Mouse (Mus musculus): ENCODE data around the gene Lmo2.

Lmo2 gene

DNA sequence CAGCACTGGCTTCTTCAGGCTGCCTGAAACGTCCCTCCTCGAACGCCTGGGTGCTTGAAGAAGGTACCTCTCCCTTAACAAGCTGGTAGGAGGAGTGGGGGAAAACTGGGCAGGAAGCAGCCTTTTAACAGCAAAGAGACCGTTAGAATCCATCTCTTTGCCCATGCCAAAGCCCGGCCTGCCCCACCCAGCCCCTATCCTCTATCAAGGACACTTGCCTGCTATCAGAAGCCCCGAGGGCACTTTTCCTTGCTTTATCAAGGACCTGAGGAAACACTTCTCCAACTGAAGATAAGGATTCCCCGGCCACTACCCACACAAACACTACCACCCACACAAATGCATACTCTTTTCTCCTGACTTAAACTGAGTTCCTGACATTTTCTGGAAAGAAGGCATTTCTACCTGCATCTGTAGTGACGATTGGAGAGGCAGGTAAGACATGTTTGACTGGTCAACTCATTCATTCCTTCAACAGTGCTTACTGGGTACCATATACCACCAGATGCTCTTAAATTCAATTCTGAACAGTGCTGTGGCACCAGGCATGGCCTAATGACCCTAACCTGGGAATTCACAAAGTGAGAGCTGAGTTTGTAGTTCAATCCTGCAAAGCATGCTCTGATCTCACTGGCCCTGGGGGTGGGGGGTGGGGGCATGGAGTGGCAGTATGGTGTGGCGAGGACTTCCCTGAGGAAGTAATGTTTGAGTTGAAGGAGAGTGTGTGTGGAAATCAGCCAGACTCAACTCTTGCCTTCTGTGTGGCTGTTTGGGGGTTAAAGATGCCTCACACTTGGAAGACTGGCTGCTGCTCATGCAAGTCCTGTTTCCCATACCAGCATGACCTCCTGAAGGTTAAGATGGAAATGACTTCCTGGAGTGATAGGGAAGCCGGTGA lies at the start of gene Lmo2:
Gene Lmo2 (plus strand): TSS at position 338 of the 898 bp plus-strand sequence.
- DNase-seq, result no peak

- no peak for DNase-seq
These were observed 47.2 kb upstream of the Lmo2 start for GRCm38 (mm10) chr2:103910601-103911000.

DNA sequence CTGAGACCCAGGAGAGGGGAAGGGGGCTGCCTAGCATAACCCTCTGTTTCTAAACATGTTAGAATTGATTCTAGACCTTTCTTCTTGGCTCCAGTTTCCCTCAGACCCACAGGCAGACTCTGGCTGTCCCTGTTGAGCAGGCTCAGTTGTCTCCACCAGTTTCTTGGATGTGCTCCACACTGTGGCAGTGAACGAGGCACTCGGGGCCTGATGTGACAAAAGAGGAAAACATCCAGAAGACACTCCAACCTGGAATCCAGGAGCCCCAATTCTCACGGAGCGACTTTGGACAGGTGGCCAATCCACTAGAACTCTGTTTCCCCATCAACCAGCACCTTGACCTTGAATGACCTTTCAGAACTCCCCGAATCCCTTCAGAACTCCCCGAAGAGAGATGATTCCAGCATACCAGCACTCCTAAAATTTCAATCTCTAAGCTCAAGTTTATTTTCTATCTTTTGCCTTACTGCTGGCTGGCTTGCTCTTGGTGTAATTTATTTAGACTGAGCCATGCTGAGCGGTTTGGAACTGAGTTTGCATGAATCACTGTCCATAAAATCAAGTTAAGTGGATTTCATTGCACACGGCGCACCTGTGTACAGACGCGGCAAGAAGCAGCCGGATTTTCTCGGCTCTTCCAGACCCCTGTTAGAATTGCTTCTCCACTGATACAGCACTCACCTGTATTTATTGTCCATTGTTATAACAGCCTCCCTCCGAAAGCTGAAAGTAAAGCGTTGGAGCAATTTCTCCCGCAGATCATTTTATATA lies 45.1 kb upstream of the Lmo2 start:
- no peak for DNase-seq

DNA sequence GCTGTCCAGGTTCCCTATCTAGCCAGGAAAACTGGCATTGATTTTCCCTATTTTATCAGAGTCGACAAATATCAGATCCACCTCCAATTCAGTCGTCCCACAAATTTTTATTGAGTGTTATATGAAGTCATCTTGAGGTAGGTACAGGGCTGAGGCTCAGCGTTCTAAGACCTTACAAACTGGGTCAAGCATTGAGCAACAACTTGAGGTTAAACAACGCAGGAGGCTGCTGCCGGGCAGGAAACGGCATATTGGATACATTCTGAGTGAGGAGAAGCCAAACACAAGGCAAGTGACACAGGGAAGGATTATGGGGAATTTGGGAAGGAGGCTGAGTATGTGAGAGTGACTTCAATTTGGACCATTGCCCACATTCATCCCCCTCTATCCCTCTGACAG lies 44.5 kb upstream of the Lmo2 start:
- DNase-seq, result no peak

GRCm38 (mm10) chr2:103916069-103916468 lies 41.7 kb upstream of the Lmo2 start:
- DNase-seq, result no peak

- DNase-seq, result no peak
These were observed 40.4 kb upstream of the Lmo2 start for GRCm38 (mm10) chr2:103917375-103917774.

- DNase-seq, result no peak
These were observed 39.4 kb upstream of the Lmo2 start for GRCm38 (mm10) chr2:103918375-103918774.

GRCm38 (mm10) chr2:103919488-103919887 lies 38.3 kb upstream of the Lmo2 start:
- no peak for DNase-seq

- no peak for DNase-seq
These were observed 31.1 kb upstream of the Lmo2 start for GRCm38 (mm10) chr2:103926586-103927113.

GRCm38 (mm10) chr2:103927610-103928145 lies 30.1 kb upstream of the Lmo2 start:
- no peak for DNase-seq

GRCm38 (mm10) chr2:103930306-103931019 lies 27.3 kb upstream of the Lmo2 start:
- DNase-seq, result no peak

DNA sequence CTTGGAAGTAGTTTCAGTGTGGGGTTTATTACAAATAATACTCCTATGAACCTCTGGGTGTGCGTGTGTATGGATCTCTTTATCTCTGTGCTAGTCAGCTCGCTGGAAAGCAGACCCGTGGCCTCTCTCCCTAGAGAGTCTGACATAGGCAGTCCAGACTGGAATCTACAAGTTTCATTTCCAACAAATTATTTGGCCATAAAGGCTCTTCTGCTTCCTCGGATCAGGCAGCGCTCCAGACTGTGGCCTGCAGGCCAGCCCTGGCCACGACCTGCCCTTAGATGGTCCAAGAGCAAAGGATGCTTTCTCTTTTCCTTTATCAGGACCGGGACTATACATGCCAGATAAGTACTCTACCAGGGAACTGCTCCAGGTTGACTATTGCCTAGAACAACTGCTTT lies 26.3 kb upstream of the Lmo2 start:
- no peak for DNase-seq

DNA sequence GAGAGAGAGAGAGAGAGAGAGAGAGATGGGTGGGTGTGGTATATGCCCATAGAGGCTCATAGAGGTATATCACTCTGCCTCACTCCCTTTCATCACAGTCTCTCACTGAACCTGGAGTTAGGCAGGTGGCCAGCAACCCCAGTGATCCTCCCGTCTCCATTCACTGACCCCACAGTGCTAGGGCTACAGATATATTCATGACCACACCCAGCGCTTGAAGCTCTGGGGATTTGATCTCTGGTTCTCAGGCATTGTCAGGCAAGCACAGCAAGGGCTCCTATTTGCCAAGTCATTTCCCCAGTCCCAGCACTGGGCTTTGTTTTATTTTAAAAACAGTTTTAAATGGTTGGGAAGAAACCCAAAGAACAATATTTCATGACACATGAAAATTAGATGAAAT lies 25.8 kb upstream of the Lmo2 start:
- DNase-seq, result no peak

DNA sequence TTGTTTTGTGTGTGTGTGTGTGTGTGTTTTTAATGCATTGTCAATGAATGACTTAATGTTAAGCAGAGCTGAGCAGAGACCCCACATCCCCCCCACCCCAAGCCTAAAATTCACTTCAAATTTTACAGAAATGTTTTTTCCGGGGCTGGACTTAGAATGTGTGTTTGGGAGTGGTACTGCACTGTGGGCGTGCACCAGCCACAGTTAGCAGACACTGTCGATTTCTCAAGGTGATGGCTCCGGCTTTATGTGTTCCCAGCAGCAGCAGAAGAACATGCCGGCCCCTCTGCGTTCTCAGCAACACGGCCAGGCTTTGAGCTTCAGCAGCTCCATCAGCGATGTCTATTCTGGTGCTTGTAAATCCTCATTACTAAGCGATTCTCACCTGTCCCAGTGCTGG lies 25.3 kb upstream of the Lmo2 start:
- DNase-seq, result no peak

DNA sequence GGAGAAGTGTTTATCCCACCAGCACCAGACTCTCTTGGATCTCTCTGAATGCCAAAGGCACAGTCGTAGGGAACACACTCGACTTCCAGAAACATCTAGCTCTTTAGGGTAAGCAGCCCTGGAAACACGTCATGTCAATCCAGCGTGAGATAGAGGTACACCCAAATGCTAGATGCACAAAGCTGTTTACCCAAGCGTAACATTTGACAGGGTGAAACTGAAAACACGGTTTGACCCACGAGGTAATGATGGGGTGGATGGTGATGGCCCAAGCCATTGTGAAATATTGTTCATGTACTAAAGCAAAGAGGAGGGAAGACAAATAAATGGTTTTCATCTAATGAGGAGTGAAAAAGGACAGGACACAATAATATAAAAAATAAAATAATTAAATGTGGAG lies 23.5 kb upstream of the Lmo2 start:
- no peak for DNase-seq

DNA sequence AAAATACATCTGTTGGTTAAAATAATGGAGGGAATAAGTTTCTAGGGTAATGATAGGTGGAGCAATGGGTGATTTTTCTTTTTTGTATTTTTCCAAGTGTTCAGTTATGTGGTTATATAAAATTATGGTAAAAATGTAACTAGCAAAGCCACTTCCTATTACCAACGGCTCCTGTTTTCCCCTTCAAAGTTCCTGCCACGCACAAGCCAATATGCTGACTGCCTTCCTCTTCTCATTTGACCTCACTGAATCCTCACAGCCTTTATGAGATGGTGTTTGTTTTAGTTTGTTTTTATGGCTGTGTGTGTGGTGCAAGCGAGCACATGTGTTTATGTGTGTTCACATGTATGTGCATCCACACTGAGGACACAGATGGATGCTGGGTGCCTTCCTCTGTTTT lies 23.1 kb upstream of the Lmo2 start:
- DNase-seq, result no peak

GRCm38 (mm10) chr2:103935691-103936435 lies 21.9 kb upstream of the Lmo2 start:
- no peak for DNase-seq

GRCm38 (mm10) chr2:103936666-103937065 lies 21.1 kb upstream of the Lmo2 start:
- DNase-seq, result no peak

DNA sequence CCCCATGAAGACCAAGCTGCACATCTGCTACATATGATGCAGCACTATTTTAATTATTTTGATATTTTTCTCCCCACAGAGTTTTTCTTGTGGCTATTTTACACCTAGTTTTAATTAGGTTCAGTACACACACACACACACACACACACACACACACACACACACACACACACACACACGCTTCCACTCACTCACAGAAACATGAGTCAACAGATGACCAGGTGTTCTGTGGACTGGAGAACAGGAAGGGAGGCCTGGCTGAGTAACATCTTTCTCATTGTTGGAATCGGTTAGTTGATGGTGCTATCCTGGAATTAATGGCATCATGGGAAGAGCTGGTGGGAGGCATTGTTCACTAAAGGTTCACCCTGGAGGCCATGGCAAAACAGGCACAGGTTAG lies 20.1 kb upstream of the Lmo2 start:
- DNase-seq, result no peak

- no peak for DNase-seq
These were observed 19.2 kb upstream of the Lmo2 start for GRCm38 (mm10) chr2:103938573-103938972.

DNA sequence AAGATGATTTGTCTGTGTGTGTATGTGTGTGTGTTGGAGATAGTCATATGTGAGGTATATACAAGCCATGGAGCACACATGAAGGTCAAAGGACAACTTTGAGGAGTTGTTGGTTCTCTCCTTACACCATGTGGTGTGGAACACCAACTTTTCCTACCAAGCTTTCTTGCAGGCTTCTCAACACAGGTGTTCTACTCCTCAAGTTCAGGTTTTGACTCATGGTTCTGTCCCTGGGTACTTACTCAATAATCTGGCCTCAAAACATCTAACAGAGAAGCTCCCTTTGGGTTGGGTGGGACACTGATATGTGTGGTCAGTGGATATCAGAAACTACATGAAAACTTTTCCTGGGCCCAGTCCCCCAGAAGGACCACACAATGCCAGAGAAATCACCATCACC lies 18.8 kb upstream of the Lmo2 start:
- DNase-seq, result no peak

DNA sequence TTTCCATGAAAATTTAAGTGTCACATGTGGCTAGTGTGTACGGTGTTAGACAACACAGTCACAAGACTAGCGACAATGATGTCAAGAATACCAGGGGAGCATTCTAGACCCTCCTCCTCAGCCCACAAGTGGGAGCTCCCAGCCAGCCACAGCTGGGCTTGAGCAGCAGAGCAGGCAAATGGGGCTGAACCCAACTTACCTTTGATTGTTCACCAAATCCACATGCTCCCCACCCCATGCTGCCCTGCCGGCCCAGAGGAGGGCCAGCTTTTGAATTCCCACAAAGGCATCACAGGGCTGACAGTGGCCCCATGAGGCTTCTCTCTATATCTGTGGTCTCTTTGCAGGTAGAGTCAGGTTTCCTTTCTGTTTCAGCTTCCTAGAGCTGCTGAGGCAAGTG lies 16.7 kb upstream of the Lmo2 start:
- no peak for DNase-seq
